In genomic region chr1:82787414-82787813, GRCm38 (mm10) we compare ENCODE assay signal across 7 mouse cellular contexts. TPM values are rescaled to one million over a fixed set of nuclear protein-coding genes. Genes with fewer than 3 reads are reported as not detected.
DNase-seq lines count a peak whose midpoint lies in the region; ATAC-seq lines count a peak whose summit lies in the region.

No protein-coding gene starts in this region.

- no peak overlapping the region for H3K27ac ChIP-seq in hindbrain, embryonic 12.5 days

- H3K4me2 ChIP-seq in hindbrain, embryonic 12.5 days (replicated peaks), result no peak overlapping the region

- H3K36me3 ChIP-seq in hindbrain, embryonic 12.5 days, result no peaks in the 10 kb centered on the region

- 8% methylated on average over 2 of the region's 2 CpGs for WGBS in hindbrain, embryonic 12.5 days

- no peak overlapping the region for H3K9ac ChIP-seq in hindbrain, embryonic 12.5 days

- no peaks in the 10 kb centered on the region for H3K9me3 ChIP-seq in hindbrain, embryonic 12.5 days (replicated peaks)

- no peaks in the 10 kb centered on the region for H3K27me3 ChIP-seq in hindbrain, embryonic 12.5 days

- no peaks in the 10 kb centered on the region for H3K4me1 ChIP-seq in hindbrain, embryonic 12.5 days

- no peak overlapping the region for H3K4me3 ChIP-seq in hindbrain, embryonic 12.5 days

- DNase-seq in cerebellum, postnatal 10 days, result peak; percentile 84 to 86
- DNase-seq in frontal cortex, postnatal 14 days (ENCODE audit: low spot score in 2 of 2), result peak; percentile 23 to 56
- peak; percentile 67 for DNase-seq in layer of hippocampus, adult 9-11 months
- DNase-seq in lung, postnatal 10 days, result peak; percentile 88
- peak; percentile 90 for DNase-seq in retina, postnatal 1 day

- peak; percentile 57 for ATAC-seq in activated CD4-positive, CD25-positive, alpha-beta regulatory T cell, adult 4 months
- peak; percentile 86 for ATAC-seq in hindbrain, embryonic 12.5 days (ENCODE audit: low FRiP score)

RNA-seq across cellular contexts. Expression of gene Gm47791, which starts 16.4 kb away (rescaled TPM):
- polyA plus RNA-seq in activated CD4-positive, CD25-positive, alpha-beta regulatory T cell, adult 4 months (2017; shearing (Covaris generic)), result not detected
- not detected in 2 replicates for polyA plus RNA-seq in hindbrain, embryonic 12.5 days (2016; fragmentation: Nextera tagmentation; extraction: Ambion mirVana)

RNA-seq across cellular contexts. Expression of gene Tm4sf20, which starts 19.2 kb away (rescaled TPM):
- under 1 TPM in 1 of 2 experiments, not detected in 1; 0.81 TPM for polyA plus RNA-seq in activated CD4-positive, CD25-positive, alpha-beta regulatory T cell, adult 4 months (2017; shearing (Covaris generic))
- polyA plus RNA-seq in hindbrain, embryonic 12.5 days (2016; fragmentation: Nextera tagmentation; extraction: Ambion mirVana), result 0.16 TPM in 1 of 2 replicates, not detected in the other

RNA-seq across cellular contexts. Expression of gene Agfg1, which starts 51.9 kb away (rescaled TPM):
- 10 to 100 TPM; 37.1 to 42.3 TPM for polyA plus RNA-seq in activated CD4-positive, CD25-positive, alpha-beta regulatory T cell, adult 4 months (2017; shearing (Covaris generic))
- polyA plus RNA-seq in hindbrain, embryonic 12.5 days (2016; fragmentation: Nextera tagmentation; extraction: Ambion mirVana), result 44.9 and 49.4 TPM in 2 replicates

Comparison
In these comparisons a context has a peak if more than half of its experiments do, and no peak if none do; other contexts are left out.
1. DNase-seq: peak in every context shown above with its lines; median percentile 90 in retina, postnatal 1 day; 88 in lung, postnatal 10 days; 85 in cerebellum, postnatal 10 days; 67 in layer of hippocampus, adult 9-11 months; 40 in frontal cortex, postnatal 14 days.